Mouse (Mus musculus) hindbrain, embryonic 13.5 days (tissue): Measurements from ENCODE around the gene Stam. TPM values are rescaled to one million over a fixed set of nuclear protein-coding genes. Genes with fewer than 3 reads are reported as not detected.
A peak's percentile ranks its signal among the peaks of the same experiment; 100 is the strongest.

ENCODE experiments used
- ATAC-seq: fragments of 200-750 bp; cut with Nextera tagmentation; 2 replicates; pipeline ENCODE4 v1.8.0; 2017; ENCODE audit warnings: moderate TSS enrichment; ENCODE audit not compliant: low FRiP score
- H3K27ac ChIP-seq: fragments of 300-500 bp; sonication (generic); 2 replicates; pipeline ENCODE4 v1.5.1; 2015; ENCODE audit warnings: inconsistent platforms, mild to moderate bottlenecking, moderate library complexity
- H3K27me3 ChIP-seq: fragments of 300-500 bp; sonication (generic); 2 replicates; pipeline ENCODE4 v1.6.1; 2015; ENCODE audit warnings: mild to moderate bottlenecking, inconsistent platforms
- H3K36me3 ChIP-seq: fragments of 300-500 bp; sonication (generic); 2 replicates; pipeline ENCODE4 v1.6.1; 2015; ENCODE audit warnings: mild to moderate bottlenecking, inconsistent platforms
- H3K4me1 ChIP-seq: fragments of 300-500 bp; sonication (generic); replicated peaks from 2 replicates; pipeline ENCODE4 v1.6.1; 2015; ENCODE audit warnings: inconsistent platforms
- H3K4me2 ChIP-seq: fragments of 300-500 bp; sonication (generic); 2 replicates; pipeline ENCODE4 v1.6.1; 2015; ENCODE audit warnings: inconsistent platforms, mild to moderate bottlenecking, moderate library complexity
- H3K4me3 ChIP-seq: fragments of 300-500 bp; sonication (generic); 2 replicates; pipeline ENCODE4 v1.5.1; 2015; ENCODE audit warnings: mild to moderate bottlenecking, inconsistent platforms
- H3K9ac ChIP-seq: fragments of 300-500 bp; sonication (generic); 2 replicates; pipeline ENCODE4 v1.6.1; 2015; ENCODE audit warnings: mild to moderate bottlenecking, inconsistent platforms
- H3K9me3 ChIP-seq: fragments of 300-500 bp; sonication (generic); 2 replicates; pipeline ENCODE4 v1.6.1; 2016; ENCODE audit warnings: inconsistent platforms
- WGBS: fragments of 180-500 bp; shearing (Covaris S2); methylation state at CpG from one replicate; pipeline ENCODE4 v1.1.7; 2015; 5-methylcytosine and 5-hydroxymethylcytosine counted together
- polyA plus RNA-seq: library from polyadenylated mRNA; unstranded; fragments of >200 nt; fragmentation: Nextera tagmentation; extraction: Ambion mirVana; gene quantifications from 2 replicates; pipeline ENCODE4 v1.2.1, GENCODE M21; 2015

Gene Stam
- 116 and 119 TPM in 2 replicates for polyA plus RNA-seq

DNA sequence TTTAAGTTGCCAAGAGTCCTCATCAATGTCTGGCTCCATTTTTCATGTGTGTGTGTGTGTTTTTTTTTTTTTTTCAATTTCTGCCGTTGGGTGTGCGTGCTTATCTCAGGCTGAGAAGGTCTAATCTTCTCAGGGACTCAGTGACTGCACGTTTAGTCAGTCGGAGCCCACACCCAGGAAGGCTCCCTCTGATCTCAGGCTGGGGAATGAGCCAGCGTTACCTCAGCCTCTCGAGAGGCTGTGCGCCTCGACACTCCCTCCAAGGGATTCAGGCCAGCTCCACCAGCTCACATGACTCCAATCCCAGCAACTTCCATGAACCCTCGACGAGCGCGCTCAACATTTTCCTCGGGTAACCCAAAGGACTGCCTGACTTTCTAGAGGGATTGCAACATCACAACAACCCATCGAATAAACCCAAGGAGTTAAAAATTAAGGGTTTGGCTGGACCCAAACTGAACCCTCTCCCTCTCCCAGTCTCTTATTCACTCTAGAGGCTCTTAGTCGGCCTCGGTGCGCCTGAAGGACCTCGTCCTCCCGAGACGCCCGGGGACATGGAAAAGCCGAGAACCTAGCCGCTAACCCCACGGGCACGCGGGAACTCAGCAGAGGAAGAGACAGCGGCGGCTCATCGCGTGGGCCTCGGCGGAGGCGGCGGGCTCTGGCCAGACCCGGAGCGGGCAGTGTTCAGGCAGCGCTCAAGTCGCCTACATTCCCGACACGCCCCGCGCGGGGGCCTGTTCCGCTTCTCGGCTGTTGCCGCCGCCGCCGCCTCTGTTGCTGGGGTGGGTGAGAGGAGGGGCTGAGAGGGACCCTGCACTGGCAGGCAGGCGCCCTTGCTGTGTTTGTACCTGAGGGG is at the start of gene Stam:
TSS of gene Stam (plus strand) at position 737 of the 859 bp plus-strand sequence.
- no peaks in the 10 kb centered on the region for H3K9me3 ChIP-seq
- H3K36me3 ChIP-seq = no peaks in the 10 kb centered on the region
- peak; percentile 98 for ATAC-seq
- peak within 1 kb of the TSS; percentile 73 for H3K4me2 ChIP-seq
- under 1% methylated on average over 47 of the region's 50 CpGs for WGBS
- peaks cover 22% of the 10 kb centered on the region for H3K4me1 ChIP-seq
- no peaks in the 10 kb centered on the region for H3K27me3 ChIP-seq
- H3K27ac ChIP-seq = peak within 1 kb of the TSS; percentile 97
- H3K4me3 ChIP-seq = peak within 1 kb of the TSS; percentile 86
- H3K9ac ChIP-seq = peak within 1 kb of the TSS; percentile 96

- H3K4me2 ChIP-seq = no peak overlapping the region
- WGBS = 98% methylated on average over 2 of the region's 2 CpGs
- H3K36me3 ChIP-seq = peaks cover 4% of the 10 kb centered on the region
- no peak overlapping the region for H3K27ac ChIP-seq
- no peak for ATAC-seq
- no peaks in the 10 kb centered on the region for H3K9me3 ChIP-seq
- no peak overlapping the region for H3K4me3 ChIP-seq
- no peaks in the 10 kb centered on the region for H3K27me3 ChIP-seq
- H3K9ac ChIP-seq = no peak overlapping the region
- H3K4me1 ChIP-seq = 0 out of 2 replicates have a peak, but pooled peaks cover 4% of the 10 kb centered on the region
These were observed 32.6 kb upstream of the Stam start for GRCm38 (mm10) chr2:14041249-14041648.

- Histone ChIP-seq H3K4me2 (no peak overlapping the region), H3K27ac (no peak overlapping the region), H3K4me3 (no peak overlapping the region), H3K36me3 (peaks cover 4% of the 10 kb centered on the region), H3K27me3 (no peaks in the 10 kb centered on the region), H3K4me1 (0 out of 2 replicates have a peak, but pooled peaks cover 4% of the 10 kb centered on the region), H3K9ac (no peak overlapping the region), H3K9me3 (no peaks in the 10 kb centered on the region)
- no peak; the same call in 1 of the 2 replicates for ATAC-seq
- WGBS = 60% methylated on average over 3 of the region's 3 CpGs
These were observed 30.9 kb upstream of the Stam start for GRCm38 (mm10) chr2:14043011-14043410.

DNA sequence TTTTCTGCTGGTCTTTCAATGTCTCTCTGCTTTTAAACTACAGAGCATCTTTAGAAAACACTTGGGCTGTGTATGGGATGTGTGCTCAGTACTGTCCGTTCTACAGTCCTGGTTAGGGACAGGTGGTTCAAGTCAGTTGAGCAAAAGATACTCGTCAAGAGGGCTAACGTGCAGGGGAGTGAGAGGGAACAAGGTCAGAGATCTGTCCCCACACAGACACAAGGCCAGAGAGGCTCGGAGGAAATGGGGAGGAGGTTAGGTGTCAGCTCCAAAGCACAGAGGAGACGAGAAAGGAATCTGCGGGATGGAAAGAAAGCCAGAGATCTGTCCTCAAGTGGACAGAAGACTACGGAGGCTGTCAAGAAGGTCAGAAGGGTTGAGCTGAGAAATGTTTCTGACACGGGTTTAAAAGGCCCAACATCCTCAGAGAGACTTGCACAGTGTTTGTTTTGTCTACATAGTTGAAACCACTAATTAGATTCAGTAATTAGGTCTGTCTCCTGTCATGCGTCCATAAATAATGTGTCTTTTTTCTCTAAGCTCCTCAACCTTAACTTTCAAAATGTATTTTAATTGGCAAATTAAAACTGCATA is 30.2 kb upstream of the Stam start:
- H3K4me3 ChIP-seq = no peak overlapping the region
- peaks cover 4% of the 10 kb centered on the region for H3K36me3 ChIP-seq
- 65% methylated on average over 9 of the region's 9 CpGs for WGBS
- H3K4me1 ChIP-seq = 0 out of 2 replicates have a peak, but pooled peaks cover 4% of the 10 kb centered on the region
- no peaks in the 10 kb centered on the region for H3K9me3 ChIP-seq
- no peak for ATAC-seq
- H3K27ac ChIP-seq = no peak overlapping the region
- no peak overlapping the region for H3K4me2 ChIP-seq
- no peak overlapping the region for H3K9ac ChIP-seq
- no peaks in the 10 kb centered on the region for H3K27me3 ChIP-seq

- H3K27ac ChIP-seq = 0 out of 2 replicates have a peak overlapping the region, but pooled peaks have one; percentile 23
These were observed 25.5 kb upstream of the Stam start for GRCm38 (mm10) chr2:14048381-14048780.

DNA sequence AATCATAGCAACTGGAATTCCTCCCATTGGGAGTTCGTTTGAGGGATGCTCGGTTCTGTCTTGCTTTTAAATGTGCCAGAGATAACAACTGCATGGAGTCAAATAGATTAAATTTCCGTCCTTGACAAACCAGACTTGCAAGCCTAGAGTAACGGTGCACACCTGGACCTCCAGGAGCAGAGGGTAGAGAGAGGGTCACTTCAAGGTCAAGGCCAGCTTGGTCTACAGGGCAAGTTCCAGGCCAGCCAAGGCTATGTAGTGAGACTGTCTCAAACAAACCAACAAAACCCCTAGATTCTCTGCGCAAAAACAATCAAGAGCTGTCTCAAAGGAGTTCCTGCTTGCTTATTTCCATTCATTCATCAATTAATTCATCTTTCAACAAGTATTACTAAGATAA is 25.1 kb upstream of the Stam start:
- WGBS = 78% methylated on average over 5 of the region's 5 CpGs

More at GRCm38 (mm10) chr2:14048381-14048780, 25.5 kb upstream of the Stam start:
- Histone ChIP-seq H3K36me3 (no peaks in the 10 kb centered on the region), H3K27me3 (no peaks in the 10 kb centered on the region), H3K4me2 (no peak overlapping the region), H3K9ac (no peak overlapping the region), H3K4me1 (peaks cover 5% of the 10 kb centered on the region; the same call in 1 of the 2 replicates), H3K9me3 (no peaks in the 10 kb centered on the region), H3K4me3 (no peak overlapping the region)
- ATAC-seq = peak; percentile 71

DNA sequence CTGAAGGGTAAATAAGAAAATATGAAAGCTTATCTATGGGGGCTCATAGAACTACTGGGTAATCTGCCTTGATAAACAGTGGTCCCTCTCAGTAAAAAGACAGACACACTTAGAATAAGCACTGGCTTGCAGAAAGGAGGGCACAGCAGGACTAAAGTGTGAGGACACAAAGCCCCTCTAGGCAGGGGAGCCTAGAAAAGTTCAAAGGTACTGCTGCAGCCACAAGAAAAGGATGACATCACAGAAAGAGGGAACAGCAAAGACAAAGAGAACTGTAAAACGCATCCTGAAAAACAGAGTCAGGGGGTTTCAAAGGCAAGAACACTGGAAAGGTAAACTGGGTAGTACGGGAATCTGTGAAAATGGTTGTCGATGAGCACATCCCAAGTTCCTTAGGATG is 20.3 kb upstream of the Stam start:
- no peaks in the 10 kb centered on the region for H3K36me3 ChIP-seq
- H3K9me3 ChIP-seq = no peaks in the 10 kb centered on the region
- peaks cover 16% of the 10 kb centered on the region for H3K4me1 ChIP-seq
- no peak overlapping the region; the same call in 1 of the 2 replicates for H3K4me2 ChIP-seq
- ATAC-seq = no peak
- H3K27me3 ChIP-seq = no peaks in the 10 kb centered on the region
- WGBS = 54% methylated on average over 3 of the region's 3 CpGs
- no peak overlapping the region for H3K9ac ChIP-seq
- no peak overlapping the region for H3K4me3 ChIP-seq
- H3K27ac ChIP-seq = no peak overlapping the region

More for the DNA sequence above, 25.1 kb upstream of the Stam start:
- H3K9ac ChIP-seq = no peak overlapping the region
- peaks cover 5% of the 10 kb centered on the region; the same call in 1 of the 2 replicates for H3K4me1 ChIP-seq
- no peaks in the 10 kb centered on the region for H3K27me3 ChIP-seq
- peak; percentile 57; the same call in 1 of the 2 replicates for ATAC-seq
- H3K4me2 ChIP-seq = no peak overlapping the region
- H3K4me3 ChIP-seq = no peak overlapping the region
- H3K9me3 ChIP-seq = no peaks in the 10 kb centered on the region
- peak overlapping the region; percentile 23; the same call in 1 of the 2 replicates for H3K27ac ChIP-seq
- no peaks in the 10 kb centered on the region for H3K36me3 ChIP-seq

DNA sequence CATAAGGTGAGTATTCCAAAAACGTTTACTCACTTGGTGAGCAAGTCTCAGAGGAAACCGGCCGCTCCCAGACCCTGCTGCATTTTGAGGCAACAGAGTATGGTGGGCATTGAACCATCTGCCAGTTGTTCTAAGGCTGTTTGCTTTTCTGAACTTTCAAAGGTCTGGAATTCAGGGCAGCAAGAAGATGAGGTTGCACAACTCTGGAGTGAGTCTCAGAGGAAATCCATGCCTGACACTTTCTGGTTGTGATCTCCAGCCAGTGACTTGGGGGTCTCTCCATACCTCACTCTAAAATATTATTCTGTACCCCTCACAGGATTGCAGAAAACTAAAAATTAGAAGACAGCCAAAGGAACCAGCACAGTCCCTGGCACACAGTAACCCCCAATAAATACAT is 19.7 kb upstream of the Stam start:
- no peak for ATAC-seq
- Histone ChIP-seq H3K4me2 (peak overlapping the region; percentile 80), H3K36me3 (no peaks in the 10 kb centered on the region), H3K9me3 (no peaks in the 10 kb centered on the region), H3K27ac (no peak overlapping the region), H3K9ac (no peak overlapping the region), H3K4me1 (peaks cover 16% of the 10 kb centered on the region), H3K4me3 (no peak overlapping the region), H3K27me3 (no peaks in the 10 kb centered on the region)
- WGBS = 48% methylated on average over 3 of the region's 3 CpGs

- Histone ChIP-seq H3K9me3 (no peaks in the 10 kb centered on the region), H3K9ac (peak overlapping the region; percentile 88), H3K4me2 (peak overlapping the region; percentile 80), H3K27ac (peak overlapping the region; percentile 96), H3K36me3 (no peaks in the 10 kb centered on the region), H3K4me1 (peaks cover 16% of the 10 kb centered on the region), H3K4me3 (peak overlapping the region; percentile 68), H3K27me3 (no peaks in the 10 kb centered on the region)
- 3% methylated on average over 6 of the region's 6 CpGs for WGBS
- peak; percentile 15 for ATAC-seq
These were observed 19.2 kb upstream of the Stam start for GRCm38 (mm10) chr2:14054716-14055115.

- H3K4me1 ChIP-seq = peaks cover 16% of the 10 kb centered on the region
- H3K9ac ChIP-seq = peak overlapping the region; percentile 88
These were observed 18.7 kb upstream of the Stam start for GRCm38 (mm10) chr2:14055168-14055565.

DNA sequence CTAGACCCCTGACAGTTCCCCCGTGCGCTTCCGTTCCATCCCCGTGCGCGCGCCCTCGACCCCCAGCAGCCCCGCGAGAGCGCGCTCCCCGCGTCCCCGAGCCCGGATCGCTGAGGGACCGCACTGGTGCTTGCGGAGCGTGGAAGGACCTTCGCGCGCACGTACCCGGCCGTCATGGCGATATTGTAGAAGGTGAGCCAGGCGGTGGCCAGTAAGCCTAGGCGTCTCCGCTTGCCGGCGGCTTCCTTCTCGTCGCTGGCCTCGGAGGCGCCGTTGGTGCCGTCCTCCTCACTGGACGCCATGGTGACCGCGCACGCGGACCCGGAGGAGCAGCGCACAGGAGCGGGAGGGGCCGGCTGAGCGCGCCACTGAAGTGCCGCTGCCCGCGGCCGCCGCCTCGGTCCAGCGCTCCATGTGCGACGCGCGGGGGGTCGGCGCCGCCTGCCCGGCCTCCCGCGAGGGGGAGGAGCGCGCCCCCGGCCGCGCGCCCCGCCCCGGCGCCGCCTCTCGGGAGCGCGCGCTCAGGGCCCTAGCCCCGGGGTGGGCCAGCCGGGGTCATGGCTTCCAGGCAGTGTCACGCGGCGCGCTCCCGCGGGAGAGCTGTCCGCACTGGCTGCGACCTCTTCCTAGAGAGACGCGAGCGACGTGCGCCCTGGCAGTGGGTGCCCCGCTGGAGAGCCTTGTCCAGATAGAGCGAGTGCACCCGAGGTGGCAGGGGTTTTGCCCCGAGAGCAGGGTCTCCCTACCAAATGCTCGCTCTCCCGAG is 18.1 kb upstream of the Stam start, which contains the start of gene Hacd1:
TSS of gene Hacd1 (minus strand) at position 570 of the 766 bp plus-strand sequence.
- H3K27me3 ChIP-seq = no peaks in the 10 kb centered on the region
- H3K4me2 ChIP-seq = peak within 1 kb of the TSS; percentile 80
- ATAC-seq = peak; percentile 94
- peaks cover 16% of the 10 kb centered on the region for H3K4me1 ChIP-seq
- peak within 1 kb of the TSS; percentile 68 for H3K4me3 ChIP-seq
- peak within 1 kb of the TSS; percentile 88 for H3K9ac ChIP-seq
- WGBS = under 1% methylated on average over 71 of the region's 101 CpGs
- no peaks in the 10 kb centered on the region for H3K36me3 ChIP-seq
- H3K9me3 ChIP-seq = no peaks in the 10 kb centered on the region
- peak within 1 kb of the TSS; percentile 96 for H3K27ac ChIP-seq

More at GRCm38 (mm10) chr2:14055168-14055565, 18.7 kb upstream of the Stam start:
- Histone ChIP-seq H3K4me3 (peak overlapping the region; percentile 68), H3K27ac (peak overlapping the region; percentile 96), H3K9me3 (no peaks in the 10 kb centered on the region), H3K4me2 (peak overlapping the region; percentile 80), H3K27me3 (no peaks in the 10 kb centered on the region), H3K36me3 (no peaks in the 10 kb centered on the region)
- ATAC-seq = peak; percentile 94
- WGBS = under 1% methylated on average over 40 of the region's 58 CpGs
